Mouse (Mus musculus): ENCODE results near the gene Pop7. TPM values are rescaled to one million over a fixed set of nuclear protein-coding genes. Genes with fewer than 3 reads are reported as not detected.
A peak's percentile ranks its signal among the peaks of the same experiment; 100 is the strongest.

The Pop7 gene
- polyA plus RNA-seq, 1 experiment from 2014 or later, result 54.0 TPM

DNA sequence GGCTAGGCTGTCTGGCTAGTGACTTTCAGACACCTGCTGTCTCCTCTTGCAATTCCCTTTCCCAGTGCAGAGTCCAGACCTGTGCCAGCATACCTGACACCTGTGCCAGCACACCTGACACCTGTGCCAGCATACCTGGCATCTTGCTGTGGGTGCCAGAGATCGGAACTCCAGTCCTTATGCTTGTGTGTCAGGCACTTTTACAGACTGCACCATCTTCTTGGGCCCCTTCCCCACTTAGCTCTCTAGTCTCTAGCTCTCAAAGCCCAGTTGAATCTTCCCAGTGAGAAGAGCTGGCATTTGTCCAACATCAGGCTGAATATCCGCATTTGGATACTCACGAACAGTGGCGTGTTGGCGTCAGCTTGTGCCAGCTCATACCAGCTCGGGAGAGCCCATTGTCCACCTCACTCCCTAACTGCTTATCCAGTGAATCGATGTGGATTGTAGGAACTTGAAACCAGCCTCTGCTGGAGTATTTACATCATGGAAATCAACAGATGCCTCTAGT, 37.0 kb upstream of the Pop7 start:
- H3K36me3 ChIP-seq (replicated peaks; ENCODE audit: control insufficient read depth, insufficient read depth, low read depth, low read length), result no peaks in the 10 kb centered on the region
- H3K9ac ChIP-seq (replicated peaks; ENCODE audit: low read length), result no peak overlapping the region
- ATAC-seq (replicated peaks; ENCODE audit: insufficient number of reproducible peaks, low FRiP score, low TSS enrichment, low read depth) (no peak), DNase-seq (ENCODE audit: low spot score) (no peak)
- 82% methylated on average over 7 of the region's 7 CpGs for WGBS
- H3K4me2 ChIP-seq (ENCODE audit: low read depth, low read length), result no peak overlapping the region
- H3K27me3 ChIP-seq (ENCODE audit: control insufficient read depth, insufficient read depth, low read length), result no peaks in the 10 kb centered on the region
- H3K4me3 ChIP-seq (ENCODE audit: low read depth, low read length), result no peak overlapping the region
- no peaks in the 10 kb centered on the region for H3K4me1 ChIP-seq (ENCODE audit: control insufficient read depth, insufficient read depth, low read length)
- no peak overlapping the region for H3K27ac ChIP-seq (replicated peaks; ENCODE audit: low read depth, low read length)
- H3K9me3 ChIP-seq (replicated peaks; ENCODE audit: control insufficient read depth, low read length), result no peaks in the 10 kb centered on the region

DNA sequence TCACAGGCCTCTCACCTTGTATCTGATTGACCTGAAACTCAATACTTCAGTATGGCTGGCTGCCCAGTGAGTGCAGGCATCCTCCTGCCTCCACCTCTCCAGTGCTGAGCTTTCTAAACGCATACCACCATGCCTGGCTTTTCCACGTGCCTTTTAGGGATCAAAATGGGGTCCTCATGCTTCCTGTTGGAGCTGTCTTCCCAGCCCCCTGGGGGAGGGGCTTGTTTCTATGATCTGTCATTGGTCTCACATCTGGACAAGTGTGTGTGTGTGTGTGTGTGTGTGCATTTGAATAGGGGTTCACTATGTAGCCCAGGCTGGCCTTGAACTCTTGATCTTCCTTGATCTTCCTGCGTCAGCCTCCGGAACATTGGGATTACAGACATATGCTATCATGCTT, 35.1 kb upstream of the Pop7 start:
- Histone ChIP-seq H3K4me3 (ENCODE audit: low read depth, low read length) (no peak overlapping the region), H3K4me1 (ENCODE audit: control insufficient read depth, insufficient read depth, low read length) (no peaks in the 10 kb centered on the region), H3K27me3 (ENCODE audit: control insufficient read depth, insufficient read depth, low read length) (no peaks in the 10 kb centered on the region), H3K36me3 (replicated peaks; ENCODE audit: control insufficient read depth, insufficient read depth, low read depth, low read length) (no peaks in the 10 kb centered on the region), H3K9me3 (replicated peaks; ENCODE audit: control insufficient read depth, low read length) (no peaks in the 10 kb centered on the region), H3K4me2 (ENCODE audit: low read depth, low read length) (no peak overlapping the region), H3K9ac (replicated peaks; ENCODE audit: low read length) (no peak overlapping the region), H3K27ac (replicated peaks; ENCODE audit: low read depth, low read length) (no peak overlapping the region)
- no peak for DNase-seq (ENCODE audit: low spot score)
- ATAC-seq (replicated peaks; ENCODE audit: insufficient number of reproducible peaks, low FRiP score, low TSS enrichment, low read depth), result no peak
- WGBS, result 63% methylated on average over 4 of the region's 4 CpGs

DNA sequence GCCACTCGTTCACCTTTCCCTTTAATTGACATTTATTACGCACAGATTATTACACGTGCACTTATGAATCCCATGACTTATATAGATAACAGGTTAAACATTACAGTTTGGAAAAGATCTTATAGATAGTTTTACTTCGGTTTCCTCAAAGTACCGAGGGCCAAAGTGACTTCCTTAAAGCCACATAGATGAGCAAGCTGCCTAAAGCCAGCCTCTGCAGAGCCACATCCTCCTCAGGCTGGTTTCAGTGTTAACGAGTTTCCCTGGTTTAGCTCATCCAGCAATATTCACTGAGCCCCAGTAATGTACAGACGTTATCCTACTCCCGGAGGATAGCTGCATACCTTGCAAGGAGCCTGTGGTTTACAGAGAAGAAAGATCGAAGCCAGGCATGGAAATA, 33.0 kb upstream of the Pop7 start:
- 82% methylated on average over 9 of the region's 9 CpGs for WGBS
- H3K9me3 ChIP-seq (replicated peaks; ENCODE audit: control insufficient read depth, low read length), result no peaks in the 10 kb centered on the region
- DNase-seq (ENCODE audit: low spot score), result no peak
- H3K27ac ChIP-seq (replicated peaks; ENCODE audit: low read depth, low read length), result no peak overlapping the region
- ATAC-seq (replicated peaks; ENCODE audit: insufficient number of reproducible peaks, low FRiP score, low TSS enrichment, low read depth), result no peak
- no peak overlapping the region for H3K4me2 ChIP-seq (ENCODE audit: low read depth, low read length)
- no peaks in the 10 kb centered on the region for H3K36me3 ChIP-seq (replicated peaks; ENCODE audit: control insufficient read depth, insufficient read depth, low read depth, low read length)
- no peak overlapping the region for H3K4me3 ChIP-seq (ENCODE audit: low read depth, low read length)
- peaks cover 3% of the 10 kb centered on the region; the same call in 1 of the 2 replicates for H3K4me1 ChIP-seq (ENCODE audit: control insufficient read depth, insufficient read depth, low read length)
- H3K9ac ChIP-seq (replicated peaks; ENCODE audit: low read length), result no peak overlapping the region
- no peaks in the 10 kb centered on the region for H3K27me3 ChIP-seq (ENCODE audit: control insufficient read depth, insufficient read depth, low read length)

DNA sequence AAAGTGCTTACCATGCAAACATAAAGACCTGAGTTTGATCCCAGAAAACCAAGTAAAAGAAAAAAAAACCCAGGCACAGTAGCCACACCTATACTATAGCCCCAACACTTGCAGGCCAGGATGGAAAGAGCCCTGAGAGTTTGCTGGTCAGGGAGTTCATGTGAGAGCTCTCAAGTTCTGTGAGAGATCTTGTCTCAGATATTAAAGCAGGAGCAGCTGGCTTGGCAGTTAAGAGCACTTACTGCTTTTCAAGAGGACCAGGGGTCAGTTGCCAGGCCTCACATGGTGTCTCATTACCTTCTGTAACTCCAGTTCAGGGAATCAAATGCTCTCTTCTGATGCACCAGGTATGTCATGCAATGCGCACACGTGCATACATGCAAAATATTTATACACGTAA, 32.4 kb upstream of the Pop7 start:
- no peaks in the 10 kb centered on the region for H3K27me3 ChIP-seq (ENCODE audit: control insufficient read depth, insufficient read depth, low read length)
- H3K27ac ChIP-seq (replicated peaks; ENCODE audit: low read depth, low read length), result no peak overlapping the region
- no peaks in the 10 kb centered on the region; the same call in 1 of the 2 replicates for H3K36me3 ChIP-seq (replicated peaks; ENCODE audit: control insufficient read depth, insufficient read depth, low read depth, low read length)
- no peak overlapping the region for H3K4me2 ChIP-seq (ENCODE audit: low read depth, low read length)
- ATAC-seq (replicated peaks; ENCODE audit: insufficient number of reproducible peaks, low FRiP score, low TSS enrichment, low read depth) (no peak), DNase-seq (ENCODE audit: low spot score) (no peak)
- no peaks in the 10 kb centered on the region for H3K9me3 ChIP-seq (replicated peaks; ENCODE audit: control insufficient read depth, low read length)
- H3K4me3 ChIP-seq (ENCODE audit: low read depth, low read length), result no peak overlapping the region
- WGBS, result 91% methylated on average over 3 of the region's 3 CpGs
- peaks cover 3% of the 10 kb centered on the region; the same call in 1 of the 2 replicates for H3K4me1 ChIP-seq (ENCODE audit: control insufficient read depth, insufficient read depth, low read length)
- no peak overlapping the region for H3K9ac ChIP-seq (replicated peaks; ENCODE audit: low read length)

DNA sequence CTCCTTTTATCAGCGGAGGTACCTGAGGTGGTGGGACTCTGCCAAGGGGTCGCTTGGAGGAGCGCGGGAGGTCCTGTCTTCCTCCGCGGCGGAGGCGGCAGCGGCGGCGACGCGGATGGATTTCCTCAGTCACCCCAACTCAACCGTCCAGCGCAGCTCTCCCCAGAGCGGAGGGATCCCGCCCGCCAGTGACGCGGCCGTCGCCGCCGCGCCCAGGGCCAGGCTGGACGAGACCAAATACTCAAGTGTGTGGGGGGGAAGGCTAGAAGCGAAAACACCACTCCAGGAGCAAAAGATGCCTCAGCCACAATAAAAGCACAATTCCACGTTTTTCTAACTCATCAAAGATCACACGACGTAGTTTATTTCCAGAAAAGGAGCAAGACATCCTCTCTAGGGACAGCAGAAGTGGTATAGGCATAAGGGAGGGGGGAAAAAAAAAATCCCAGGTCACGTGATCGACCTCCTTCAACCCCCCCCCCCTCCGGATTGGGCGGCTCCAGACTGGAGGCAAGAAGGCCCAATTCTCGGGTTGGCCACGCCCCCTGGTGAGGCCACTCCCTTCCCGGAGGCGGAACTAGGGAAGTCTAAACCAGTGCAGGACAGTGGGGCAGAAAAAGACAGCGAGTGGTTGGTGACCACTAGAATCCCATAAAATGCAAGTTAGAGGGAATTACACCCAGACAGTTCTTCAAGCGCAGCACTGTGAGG, 31.0 kb upstream of the Pop7 start, which contains the start of the genes Epo and Gnb2:
Epo (minus strand) TSS at position 126 of the 711 bp plus-strand sequence.
Gnb2 (minus strand) TSS at position 394 of the 711 bp plus-strand sequence.
- WGBS, result under 1% methylated on average over 40 of the region's 40 CpGs
- H3K4me1 ChIP-seq (ENCODE audit: control insufficient read depth, insufficient read depth, low read length), result peaks cover 3% of the 10 kb centered on the region; the same call in 1 of the 2 replicates
- peak within 1 kb of the TSS; percentile 89 for H3K4me2 ChIP-seq (ENCODE audit: low read depth, low read length)
- peak within 1 kb of the TSS; percentile 84 for H3K27ac ChIP-seq (replicated peaks; ENCODE audit: low read depth, low read length)
- H3K36me3 ChIP-seq (replicated peaks; ENCODE audit: control insufficient read depth, insufficient read depth, low read depth, low read length), result peaks cover 13% of the 10 kb centered on the region
- no peaks in the 10 kb centered on the region for H3K9me3 ChIP-seq (replicated peaks; ENCODE audit: control insufficient read depth, low read length)
- DNase-seq (ENCODE audit: low spot score) (peak; percentile 99), ATAC-seq (replicated peaks; ENCODE audit: insufficient number of reproducible peaks, low FRiP score, low TSS enrichment, low read depth) (peak; percentile 53)
- H3K9ac ChIP-seq (replicated peaks; ENCODE audit: low read length), result peak within 1 kb of the TSS; percentile 87
- H3K27me3 ChIP-seq (ENCODE audit: control insufficient read depth, insufficient read depth, low read length), result no peaks in the 10 kb centered on the region
- peak within 1 kb of the TSS; percentile 84 for H3K4me3 ChIP-seq (ENCODE audit: low read depth, low read length)

DNA sequence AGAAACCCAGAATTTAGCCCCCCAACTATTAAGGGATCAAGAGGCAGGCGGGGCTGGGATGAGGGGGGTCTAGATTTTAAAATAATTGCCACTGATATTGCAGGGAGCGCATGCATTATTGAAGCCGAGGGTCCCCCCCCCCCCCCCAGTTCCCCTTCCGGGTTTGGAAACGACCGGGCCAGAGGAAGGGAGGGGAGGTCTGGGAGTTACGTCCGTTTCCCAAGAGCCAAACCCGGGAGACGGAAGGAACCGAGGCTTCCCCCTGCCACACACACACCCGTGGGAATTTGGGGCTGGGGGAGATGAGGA, 30.4 kb upstream of the Pop7 start:
- H3K9me3 ChIP-seq (replicated peaks; ENCODE audit: control insufficient read depth, low read length), result no peaks in the 10 kb centered on the region
- H3K9ac ChIP-seq (replicated peaks; ENCODE audit: low read length), result peak overlapping the region; percentile 87
- peak overlapping the region; percentile 84 for H3K27ac ChIP-seq (replicated peaks; ENCODE audit: low read depth, low read length)
- peak overlapping the region; percentile 84 for H3K4me3 ChIP-seq (ENCODE audit: low read depth, low read length)
- H3K4me2 ChIP-seq (ENCODE audit: low read depth, low read length), result peak overlapping the region; percentile 89
- H3K36me3 ChIP-seq (replicated peaks; ENCODE audit: control insufficient read depth, insufficient read depth, low read depth, low read length), result peaks cover 15% of the 10 kb centered on the region
- H3K4me1 ChIP-seq (ENCODE audit: control insufficient read depth, insufficient read depth, low read length), result peaks cover 3% of the 10 kb centered on the region; the same call in 1 of the 2 replicates
- DNase-seq (ENCODE audit: low spot score) (no peak), ATAC-seq (replicated peaks; ENCODE audit: insufficient number of reproducible peaks, low FRiP score, low TSS enrichment, low read depth) (no peak)
- WGBS, result 0% methylated on average over 12 of the region's 12 CpGs
- H3K27me3 ChIP-seq (ENCODE audit: control insufficient read depth, insufficient read depth, low read length), result no peaks in the 10 kb centered on the region

DNA sequence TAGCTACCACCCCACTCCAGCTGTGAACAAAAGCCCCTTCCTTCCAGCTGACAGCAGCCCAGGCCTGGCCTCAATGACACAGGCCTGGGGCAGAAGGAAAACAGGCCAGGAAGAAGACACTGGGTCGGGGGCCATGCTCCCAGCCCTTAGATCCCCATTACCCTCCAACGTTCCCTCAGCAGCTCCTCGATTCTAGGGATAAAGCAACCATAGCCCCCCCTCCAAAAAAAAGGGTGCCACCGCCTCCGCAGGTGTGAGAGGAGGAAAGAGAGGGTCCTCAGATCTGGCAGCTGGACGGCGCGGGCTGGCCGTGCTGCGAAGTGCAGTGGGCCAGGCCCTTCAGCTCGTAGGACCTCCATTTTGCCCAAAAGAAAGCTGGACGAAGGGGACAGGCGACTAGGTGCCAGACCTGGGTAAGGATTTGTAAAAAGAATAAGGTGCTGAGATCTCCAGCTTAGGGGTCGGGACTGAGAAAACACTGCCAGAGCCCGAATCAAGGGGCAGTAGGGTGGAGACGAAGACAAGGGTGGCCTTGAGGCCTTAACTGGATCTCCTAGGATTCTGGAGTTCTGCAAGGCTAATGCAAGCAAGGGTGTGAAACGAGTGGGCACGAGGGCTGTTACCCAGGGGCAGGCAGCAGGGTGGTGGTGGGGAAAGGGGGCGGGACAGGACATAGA, 30.0 kb upstream of the Pop7 start:
- no peaks in the 10 kb centered on the region for H3K9me3 ChIP-seq (replicated peaks; ENCODE audit: control insufficient read depth, low read length)
- H3K9ac ChIP-seq (replicated peaks; ENCODE audit: low read length), result peak overlapping the region; percentile 87
- DNase-seq (ENCODE audit: low spot score), result no peak
- peaks cover 15% of the 10 kb centered on the region for H3K36me3 ChIP-seq (replicated peaks; ENCODE audit: control insufficient read depth, insufficient read depth, low read depth, low read length)
- peak overlapping the region; percentile 84 for H3K4me3 ChIP-seq (ENCODE audit: low read depth, low read length)
- peak overlapping the region; percentile 89 for H3K4me2 ChIP-seq (ENCODE audit: low read depth, low read length)
- ATAC-seq (replicated peaks; ENCODE audit: insufficient number of reproducible peaks, low FRiP score, low TSS enrichment, low read depth), result no peak
- H3K27me3 ChIP-seq (ENCODE audit: control insufficient read depth, insufficient read depth, low read length), result no peaks in the 10 kb centered on the region
- WGBS, result under 1% methylated on average over 19 of the region's 19 CpGs
- peaks cover 3% of the 10 kb centered on the region; the same call in 1 of the 2 replicates for H3K4me1 ChIP-seq (ENCODE audit: control insufficient read depth, insufficient read depth, low read length)
- peak overlapping the region; percentile 84 for H3K27ac ChIP-seq (replicated peaks; ENCODE audit: low read depth, low read length)

Measured in embryonic facial prominence, embryonic 11.5 days (tissue).